In genomic region chr11:36802208-36802631, GRCm38 (mm10) we compare ENCODE assay signal across 11 mouse cellular contexts.
A peak's percentile ranks its signal among the peaks of the same experiment; 100 is the strongest.
DNase-seq lines count a peak whose midpoint lies in the region; ATAC-seq lines count a peak whose summit lies in the region.
"Had no signal": no experiment of that assay in that cellular context is flagged by ENCODE, and none has a peak within 500 bp of the region (broad histone marks: within the 10 kb centered on the region; RNA-seq: fewer than 3 reads in every experiment).

No protein-coding gene starts in this region.

- peak overlapping the region; percentile 45 for H3K4me2 ChIP-seq in hindbrain, embryonic 13.5 days
- no peak overlapping the region for H3K4me2 ChIP-seq in hindbrain, embryonic 11.5 days (replicated peaks; ENCODE audit: low read depth, low read length)
- no peak overlapping the region for H3K4me2 ChIP-seq in midbrain, embryonic 11.5 days
- H3K4me2 ChIP-seq in hindbrain, embryonic 16.5 days (ENCODE audit: low read length) = peak overlapping the region; percentile 38
- peak overlapping the region; percentile 46 for H3K4me2 ChIP-seq in neural tube, embryonic 14.5 days (ENCODE audit: low read depth, low read length)
- H3K4me2 ChIP-seq: liver, embryonic 13.5 days had no signal

- WGBS in hindbrain, embryonic 13.5 days = 34% methylated on average over 8 of the region's 8 CpGs
- WGBS in hindbrain, embryonic 11.5 days = 59% methylated on average over 8 of the region's 8 CpGs
- 73% methylated on average over 8 of the region's 8 CpGs for WGBS in midbrain, embryonic 11.5 days
- WGBS in midbrain, embryonic 10.5 days = 80% methylated on average over 8 of the region's 8 CpGs
- WGBS in hindbrain, embryonic 16.5 days = 23% methylated on average over 8 of the region's 8 CpGs
- 19% methylated on average over 8 of the region's 8 CpGs for WGBS in neural tube, embryonic 14.5 days

- H3K27me3 ChIP-seq in hindbrain, embryonic 13.5 days = no peaks in the 10 kb centered on the region
- no peaks in the 10 kb centered on the region for H3K27me3 ChIP-seq in hindbrain, embryonic 11.5 days (ENCODE audit: control insufficient read depth, insufficient read depth, low read length)
- no peaks in the 10 kb centered on the region for H3K27me3 ChIP-seq in midbrain, embryonic 11.5 days (ENCODE audit: control insufficient read depth, insufficient read depth, low read length)
- H3K27me3 ChIP-seq in midbrain, embryonic 10.5 days (ENCODE audit: low read depth, poor library complexity, severe bottlenecking) = no peaks in the 10 kb centered on the region
- H3K27me3 ChIP-seq in hindbrain, embryonic 16.5 days (replicated peaks; ENCODE audit: control insufficient read depth, insufficient read depth, low read length) = no peaks in the 10 kb centered on the region
- H3K27me3 ChIP-seq in neural tube, embryonic 14.5 days (ENCODE audit: control insufficient read depth, insufficient read depth, low read length) = no peaks in the 10 kb centered on the region
- H3K27me3 ChIP-seq: liver, embryonic 13.5 days had no signal

- H3K27ac ChIP-seq in hindbrain, embryonic 13.5 days = peak overlapping the region; percentile 72
- H3K27ac ChIP-seq in hindbrain, embryonic 11.5 days (ENCODE audit: low read depth, low read length) = no peak overlapping the region
- no peak overlapping the region for H3K27ac ChIP-seq in midbrain, embryonic 11.5 days (ENCODE audit: low read depth, low read length)
- H3K27ac ChIP-seq in midbrain, embryonic 10.5 days (replicated peaks) = no peak overlapping the region
- no peak overlapping the region for H3K27ac ChIP-seq in hindbrain, embryonic 16.5 days (ENCODE audit: low read depth, low read length)
- peak overlapping the region; percentile 71 for H3K27ac ChIP-seq in neural tube, embryonic 14.5 days (ENCODE audit: low read depth, low read length)
- H3K27ac ChIP-seq: liver, embryonic 13.5 days had no signal

- peak overlapping the region; percentile 23 for H3K4me3 ChIP-seq in hindbrain, embryonic 13.5 days
- H3K4me3 ChIP-seq in hindbrain, embryonic 11.5 days (ENCODE audit: low read depth, low read length) = no peak overlapping the region
- H3K4me3 ChIP-seq in midbrain, embryonic 11.5 days (ENCODE audit: low read depth, low read length) = no peak overlapping the region
- no peak overlapping the region for H3K4me3 ChIP-seq in midbrain, embryonic 10.5 days
- peak overlapping the region; percentile 16 for H3K4me3 ChIP-seq in hindbrain, embryonic 16.5 days (ENCODE audit: low read length)
- H3K4me3 ChIP-seq in neural tube, embryonic 14.5 days (ENCODE audit: low read depth, low read length) = no peak overlapping the region; the same call in 1 of the 2 replicates
- H3K4me3 ChIP-seq: liver, embryonic 13.5 days had no signal

- no peaks in the 10 kb centered on the region for H3K36me3 ChIP-seq in hindbrain, embryonic 13.5 days
- H3K36me3 ChIP-seq in hindbrain, embryonic 11.5 days (ENCODE audit: control insufficient read depth, insufficient read depth, low read length) = no peaks in the 10 kb centered on the region
- H3K36me3 ChIP-seq in midbrain, embryonic 11.5 days (ENCODE audit: control insufficient read depth, insufficient read depth, low read length) = no peaks in the 10 kb centered on the region
- H3K36me3 ChIP-seq in midbrain, embryonic 10.5 days = no peaks in the 10 kb centered on the region
- no peaks in the 10 kb centered on the region for H3K36me3 ChIP-seq in hindbrain, embryonic 16.5 days (ENCODE audit: control insufficient read depth, insufficient read depth, low read length)
- H3K36me3 ChIP-seq in neural tube, embryonic 14.5 days (ENCODE audit: control insufficient read depth, insufficient read depth, low read length) = no peaks in the 10 kb centered on the region
- H3K36me3 ChIP-seq: liver, embryonic 13.5 days had no signal

- ATAC-seq in hindbrain, embryonic 13.5 days (ENCODE audit: low FRiP score) = peak; percentile 88
- no peak; the same call in 1 of the 2 replicates for ATAC-seq in hindbrain, embryonic 11.5 days (ENCODE audit: low FRiP score)
- peak; percentile 52; the same call in 1 of the 2 replicates for ATAC-seq in midbrain, embryonic 11.5 days (ENCODE audit: low FRiP score)
- ATAC-seq in hindbrain, embryonic 16.5 days = peak; percentile 75
- ATAC-seq in neural tube, embryonic 14.5 days (ENCODE audit: low read depth) = peak; percentile 91

- H3K9me3 ChIP-seq in hindbrain, embryonic 13.5 days = no peaks in the 10 kb centered on the region
- H3K9me3 ChIP-seq in hindbrain, embryonic 11.5 days (ENCODE audit: control insufficient read depth, low read length) = no peaks in the 10 kb centered on the region
- H3K9me3 ChIP-seq in midbrain, embryonic 11.5 days (ENCODE audit: control insufficient read depth, low read length) = no peaks in the 10 kb centered on the region
- H3K9me3 ChIP-seq in midbrain, embryonic 10.5 days (replicated peaks) = no peaks in the 10 kb centered on the region
- H3K9me3 ChIP-seq in hindbrain, embryonic 16.5 days (ENCODE audit: control insufficient read depth, low read length) = no peaks in the 10 kb centered on the region
- H3K9me3 ChIP-seq in neural tube, embryonic 14.5 days (ENCODE audit: control insufficient read depth, low read length) = no peaks in the 10 kb centered on the region
- H3K9me3 ChIP-seq: liver, embryonic 13.5 days had no signal

- DNase-seq in hindbrain, embryonic 11.5 days (ENCODE audit: low spot score) = no peak
- DNase-seq in midbrain, embryonic 11.5 days (ENCODE audit: low spot score, missing footprints) = peak; percentile 76
- no peak for DNase-seq in midbrain, embryonic 10.5 days (ENCODE audit: low spot score)
- no peak for DNase-seq in adrenal gland, postnatal 14 days
- DNase-seq: adrenal gland, postnatal 36 days; cerebellum, adult 9-11 months; kidney, adult 9 months; liver, embryonic 13.5 days had no signal

- peak overlapping the region; percentile 39; the same call in 1 of the 2 replicates for H3K9ac ChIP-seq in hindbrain, embryonic 13.5 days
- no peak overlapping the region for H3K9ac ChIP-seq in hindbrain, embryonic 11.5 days (ENCODE audit: low read depth, low read length)
- no peak overlapping the region for H3K9ac ChIP-seq in midbrain, embryonic 11.5 days (ENCODE audit: low read length)
- peak overlapping the region; percentile 39; the same call in 1 of the 2 replicates for H3K9ac ChIP-seq in hindbrain, embryonic 16.5 days (ENCODE audit: low read depth, low read length)
- no peak overlapping the region for H3K9ac ChIP-seq in neural tube, embryonic 14.5 days (replicated peaks; ENCODE audit: low read depth, low read length)
- H3K9ac ChIP-seq: liver, embryonic 13.5 days had no signal

- H3K4me1 ChIP-seq in hindbrain, embryonic 13.5 days (replicated peaks) = peaks cover 21% of the 10 kb centered on the region
- no peaks in the 10 kb centered on the region for H3K4me1 ChIP-seq in hindbrain, embryonic 11.5 days (replicated peaks; ENCODE audit: control insufficient read depth, insufficient read depth, low read length)
- no peaks in the 10 kb centered on the region for H3K4me1 ChIP-seq in midbrain, embryonic 11.5 days (ENCODE audit: control insufficient read depth, insufficient read depth, low read length)
- peaks cover 14% of the 10 kb centered on the region for H3K4me1 ChIP-seq in midbrain, embryonic 10.5 days
- peaks cover 5% of the 10 kb centered on the region for H3K4me1 ChIP-seq in hindbrain, embryonic 16.5 days (ENCODE audit: control insufficient read depth, insufficient read depth, low read depth, low read length)
- H3K4me1 ChIP-seq in neural tube, embryonic 14.5 days (ENCODE audit: control insufficient read depth, insufficient read depth, low read length) = peaks cover 8% of the 10 kb centered on the region; the same call in 1 of the 2 replicates
- H3K4me1 ChIP-seq: liver, embryonic 13.5 days had no signal

Comparison
In these comparisons a context has a peak if more than half of its experiments do, and no peak if none do; other contexts are left out.
1. H3K27ac ChIP-seq: peak in hindbrain, embryonic 13.5 days (single experiment) and neural tube, embryonic 14.5 days (single experiment); none in hindbrain, embryonic 11.5 days (single experiment), midbrain, embryonic 11.5 days (single experiment), midbrain, embryonic 10.5 days (single experiment) and hindbrain, embryonic 16.5 days (single experiment).
2. H3K4me2 ChIP-seq: peak in hindbrain, embryonic 13.5 days (single experiment), hindbrain, embryonic 16.5 days (single experiment) and neural tube, embryonic 14.5 days (single experiment); none in hindbrain, embryonic 11.5 days (single experiment) and midbrain, embryonic 11.5 days (single experiment).
3. H3K4me3 ChIP-seq: peak in hindbrain, embryonic 13.5 days (single experiment) and hindbrain, embryonic 16.5 days (single experiment); none in hindbrain, embryonic 11.5 days (single experiment), midbrain, embryonic 11.5 days (single experiment), midbrain, embryonic 10.5 days (single experiment) and neural tube, embryonic 14.5 days (single experiment).
4. H3K9ac ChIP-seq: peak in hindbrain, embryonic 13.5 days (single experiment) and hindbrain, embryonic 16.5 days (single experiment); none in hindbrain, embryonic 11.5 days (single experiment), midbrain, embryonic 11.5 days (single experiment) and neural tube, embryonic 14.5 days (single experiment).